Mouse (Mus musculus): ENCODE results near the gene Tspan14. TPM values are rescaled to one million over a fixed set of nuclear protein-coding genes. Genes with fewer than 3 reads are reported as not detected.

Tspan14 gene
- total and polyA plus RNA-seq, 2 experiments from 2014 or later = 43.1 to 43.8 TPM

DNA sequence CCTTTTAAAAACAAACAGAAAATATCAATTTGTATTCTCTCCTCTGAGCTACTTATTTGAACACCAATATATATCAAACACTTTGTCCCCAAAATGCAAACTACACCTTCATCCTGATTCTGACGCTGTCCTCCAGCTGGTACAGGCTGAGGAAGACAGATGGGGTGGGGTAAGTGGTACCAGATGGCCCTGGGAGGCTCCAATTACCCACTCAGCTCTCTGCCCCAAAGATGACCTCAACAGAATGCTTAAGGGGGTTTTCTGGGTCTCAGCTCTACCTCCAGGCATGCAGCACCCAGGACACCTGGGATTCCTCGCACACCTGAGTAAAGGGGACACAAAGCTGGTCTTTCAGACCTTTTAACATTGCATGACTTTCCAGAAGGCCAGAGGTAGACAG is 13.9 kb downstream of the Tspan14 start:
- Histone ChIP-seq H3K9ac (no peak overlapping the region), H3K27ac (ENCODE audit: low read depth, low read length) (no peak overlapping the region), H3K4me1 (ENCODE audit: insufficient read depth) (peaks cover 33% of the 10 kb centered on the region), H3K36me3 (ENCODE audit: insufficient read depth) (no peaks in the 10 kb centered on the region), H3K27me3 (ENCODE audit: insufficient read depth, low read length) (no peaks in the 10 kb centered on the region), H3K9me3 (ENCODE audit: low read length) (no peaks in the 10 kb centered on the region), H3K4me2 (ENCODE audit: low read depth) (no peak overlapping the region), H3K4me3 (ENCODE audit: low read depth, low read length) (no peak overlapping the region)
- no peak for DNase-seq
- no peak for ATAC-seq
- TF ChIP-seq CTCF (IDR thresholded peaks at IDR 0.05; ENCODE audit: low read depth) = no peak
- 53% methylated on average over 2 of the region's 2 CpGs for WGBS

DNA sequence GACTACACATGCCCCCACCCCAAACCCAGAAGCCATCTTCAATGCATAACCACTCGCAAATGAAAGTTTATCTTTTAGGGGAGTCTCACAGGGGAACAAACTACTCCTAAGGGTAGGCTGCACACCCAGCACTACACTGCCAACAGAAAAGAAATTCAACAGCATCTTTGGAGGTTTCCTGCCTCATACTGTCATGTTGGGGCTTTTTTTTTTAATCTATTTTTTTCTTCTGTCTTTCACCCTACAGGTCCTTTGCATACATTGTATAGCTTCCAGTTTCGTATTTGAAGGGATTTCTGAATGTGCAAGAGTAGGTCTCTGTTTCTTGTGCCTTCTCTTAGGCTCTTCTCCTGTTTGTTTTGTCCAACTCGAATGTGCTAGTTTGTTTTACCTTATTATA is 14.3 kb downstream of the Tspan14 start:
- Histone ChIP-seq H3K36me3 (ENCODE audit: insufficient read depth) (0 out of 2 replicates have a peak, but pooled peaks cover 2% of the 10 kb centered on the region), H3K4me2 (ENCODE audit: low read depth) (no peak overlapping the region), H3K4me3 (ENCODE audit: low read depth, low read length) (no peak overlapping the region), H3K4me1 (ENCODE audit: insufficient read depth) (peaks cover 28% of the 10 kb centered on the region), H3K27ac (ENCODE audit: low read depth, low read length) (no peak overlapping the region), H3K27me3 (ENCODE audit: insufficient read depth, low read length) (no peaks in the 10 kb centered on the region), H3K9me3 (ENCODE audit: low read length) (no peaks in the 10 kb centered on the region), H3K9ac (no peak overlapping the region)
- no peak for DNase-seq
- TF ChIP-seq CTCF (IDR thresholded peaks at IDR 0.05; ENCODE audit: low read depth) = no peak
- WGBS = 89% methylated on average over 3 of the region's 3 CpGs
- ATAC-seq = no peak

DNA sequence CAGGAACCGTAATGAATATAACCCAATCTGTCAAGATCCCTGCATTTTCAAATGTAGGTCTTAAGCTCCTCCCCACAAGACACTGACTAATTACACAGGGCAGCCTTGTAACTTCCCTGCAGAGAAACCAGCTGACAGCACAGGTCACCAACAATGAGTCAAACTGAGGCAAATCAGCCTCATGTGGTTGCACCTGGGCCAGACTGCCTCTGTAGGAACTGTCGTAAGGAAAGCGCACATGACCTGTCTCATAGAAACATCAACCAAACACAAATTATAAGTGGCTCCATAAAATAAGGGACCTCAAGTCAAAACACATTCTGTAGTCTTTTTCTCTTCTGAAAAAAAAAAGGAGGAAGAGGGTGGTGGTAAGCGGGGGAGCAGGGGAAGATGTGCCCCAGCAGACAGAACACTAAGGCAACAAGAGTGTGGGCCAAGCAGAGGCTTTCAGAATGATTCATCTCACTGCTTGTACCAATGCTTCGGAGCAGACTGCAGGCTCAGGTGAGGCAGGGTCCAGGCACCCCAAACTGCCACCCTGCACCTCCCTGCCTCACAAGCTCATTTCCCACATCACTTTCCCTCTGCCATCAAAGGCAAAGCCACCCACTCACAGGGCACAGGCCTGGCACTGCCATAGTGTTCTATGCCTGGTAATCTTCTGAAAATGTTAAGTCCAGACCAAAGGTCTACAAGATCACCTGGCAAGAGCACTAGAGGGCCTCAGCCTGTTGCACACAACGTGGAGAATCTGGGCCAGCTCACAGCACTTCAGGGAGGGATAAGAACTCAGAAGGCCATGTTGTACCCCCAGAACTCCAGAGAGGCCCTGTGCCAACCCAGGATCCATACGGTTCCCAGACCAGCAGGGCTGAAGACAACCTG is 16.6 kb downstream of the Tspan14 start:
- ATAC-seq = no peak
- Histone ChIP-seq H3K4me3 (ENCODE audit: low read depth, low read length) (no peak overlapping the region), H3K36me3 (ENCODE audit: insufficient read depth) (0 out of 2 replicates have a peak, but pooled peaks cover 4% of the 10 kb centered on the region), H3K4me2 (ENCODE audit: low read depth) (no peak overlapping the region), H3K4me1 (ENCODE audit: insufficient read depth) (0 out of 2 replicates have a peak, but pooled peaks cover 5% of the 10 kb centered on the region), H3K27me3 (ENCODE audit: insufficient read depth, low read length) (no peaks in the 10 kb centered on the region), H3K9me3 (ENCODE audit: low read length) (no peaks in the 10 kb centered on the region), H3K9ac (no peak overlapping the region), H3K27ac (ENCODE audit: low read depth, low read length) (no peak overlapping the region)
- DNase-seq = no peak
- TF ChIP-seq CTCF (IDR thresholded peaks at IDR 0.05; ENCODE audit: low read depth) = no peak
- WGBS = 69% methylated on average over 7 of the region's 7 CpGs

DNA sequence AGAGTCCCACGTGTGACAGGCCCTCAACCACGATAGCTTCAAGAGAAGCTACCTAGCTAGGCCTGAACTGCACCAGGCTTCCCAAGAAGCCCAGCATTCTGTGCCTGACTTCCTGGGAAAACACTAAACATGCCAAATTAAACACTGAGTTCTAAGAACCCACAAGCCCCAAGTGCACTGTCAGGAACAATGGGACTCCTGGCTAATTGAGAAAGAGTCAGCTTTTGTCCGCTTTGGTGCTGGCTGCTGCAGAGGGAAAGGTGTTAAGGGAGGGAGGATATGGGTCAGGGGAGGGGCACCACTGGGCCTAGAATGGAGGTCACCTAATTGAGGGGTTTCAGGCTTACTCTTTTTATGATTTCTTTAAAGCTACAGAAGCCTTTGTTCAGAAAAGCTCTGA is 17.6 kb downstream of the Tspan14 start:
- no peak for TF ChIP-seq CTCF (IDR thresholded peaks at IDR 0.05; ENCODE audit: low read depth)
- Histone ChIP-seq H3K27ac (ENCODE audit: low read depth, low read length) (no peak overlapping the region), H3K36me3 (ENCODE audit: insufficient read depth) (0 out of 2 replicates have a peak, but pooled peaks cover 4% of the 10 kb centered on the region), H3K9ac (no peak overlapping the region), H3K27me3 (ENCODE audit: insufficient read depth, low read length) (no peaks in the 10 kb centered on the region), H3K9me3 (ENCODE audit: low read length) (no peaks in the 10 kb centered on the region), H3K4me1 (ENCODE audit: insufficient read depth) (0 out of 2 replicates have a peak, but pooled peaks cover 3% of the 10 kb centered on the region), H3K4me3 (ENCODE audit: low read depth, low read length) (no peak overlapping the region), H3K4me2 (ENCODE audit: low read depth) (no peak overlapping the region)
- DNase-seq (no peak), ATAC-seq (no peak)
- 25% methylated on average over 3 of the region's 3 CpGs for WGBS

DNA sequence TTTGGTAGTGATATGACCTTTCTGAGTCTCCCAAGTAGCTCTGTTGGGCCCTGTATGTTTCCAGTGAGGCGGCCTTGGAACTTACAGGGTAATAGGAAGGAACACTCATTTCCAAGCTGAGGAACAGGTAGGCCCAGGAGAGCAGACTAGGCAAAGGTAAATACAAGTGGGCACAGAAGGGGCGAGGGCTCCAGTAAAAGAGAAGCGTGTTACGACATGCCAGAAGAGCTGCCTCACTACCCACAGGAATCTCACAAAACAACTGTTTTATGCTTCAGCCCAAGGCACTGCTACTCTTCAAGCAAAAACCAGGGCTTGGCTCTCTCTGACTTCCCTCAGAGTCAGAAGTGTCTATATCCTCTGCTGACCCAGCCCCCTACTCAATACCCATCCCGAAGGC is 18.1 kb downstream of the Tspan14 start:
- ATAC-seq (no peak), DNase-seq (no peak)
- TF ChIP-seq CTCF (IDR thresholded peaks at IDR 0.05; ENCODE audit: low read depth) = no peak
- WGBS = 91% methylated on average over 5 of the region's 5 CpGs
- no peak overlapping the region for H3K27ac ChIP-seq (ENCODE audit: low read depth, low read length)
- H3K4me3 ChIP-seq (ENCODE audit: low read depth, low read length) = no peak overlapping the region
- no peaks in the 10 kb centered on the region for H3K9me3 ChIP-seq (ENCODE audit: low read length)
- 0 out of 2 replicates have a peak, but pooled peaks cover 3% of the 10 kb centered on the region for H3K4me1 ChIP-seq (ENCODE audit: insufficient read depth)
- H3K9ac ChIP-seq = no peak overlapping the region
- 0 out of 2 replicates have a peak, but pooled peaks cover 4% of the 10 kb centered on the region for H3K36me3 ChIP-seq (ENCODE audit: insufficient read depth)
- H3K4me2 ChIP-seq (ENCODE audit: low read depth) = no peak overlapping the region
- H3K27me3 ChIP-seq (ENCODE audit: insufficient read depth, low read length) = no peaks in the 10 kb centered on the region

DNA sequence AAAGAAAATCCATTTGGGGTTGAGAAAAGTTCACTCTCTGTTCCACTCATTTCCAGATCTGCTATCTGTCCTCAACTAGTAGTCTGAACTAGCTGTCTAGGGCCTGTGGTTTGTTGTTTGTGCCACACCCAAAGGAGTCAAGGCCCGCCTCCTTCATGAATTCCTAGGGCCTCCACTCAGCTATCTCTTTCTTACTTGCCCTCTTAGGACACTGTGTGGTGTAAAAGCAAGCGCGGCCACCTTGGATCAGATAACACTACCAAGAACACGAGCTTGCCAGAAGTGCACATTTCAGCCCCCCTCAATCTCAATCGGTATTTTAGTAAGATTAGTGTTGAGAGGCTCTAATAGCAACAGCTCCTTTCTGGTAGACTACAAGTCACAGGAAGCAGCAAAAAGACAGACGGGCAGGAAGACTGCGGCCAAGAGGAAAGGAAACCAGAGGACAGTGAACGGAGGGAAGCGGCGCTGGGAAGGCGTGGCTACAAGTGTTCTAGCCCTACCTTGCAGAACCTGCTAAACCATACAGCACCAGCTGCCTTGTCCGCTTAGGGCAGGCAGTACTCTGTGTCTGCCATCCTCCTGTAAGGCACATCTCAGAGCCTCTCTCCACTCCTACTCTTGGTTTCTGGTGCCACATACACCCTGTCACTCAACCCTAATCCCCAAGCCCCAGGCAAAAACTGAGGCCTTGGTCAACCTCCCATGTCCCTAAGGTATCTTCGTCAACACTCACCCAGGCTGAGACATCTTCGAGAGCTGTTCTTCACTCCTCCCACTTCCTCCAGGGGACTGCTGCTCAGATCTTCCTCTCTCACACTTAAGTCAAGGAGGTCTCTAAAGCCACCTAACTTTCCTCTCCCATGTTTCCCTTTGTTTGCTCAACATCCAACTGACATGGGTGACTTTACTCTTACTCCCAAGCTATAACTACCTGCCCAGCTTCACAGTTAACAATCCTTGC is 18.9 kb downstream of the Tspan14 start:
- 0 out of 2 replicates have a peak, but pooled peaks cover 4% of the 10 kb centered on the region for H3K36me3 ChIP-seq (ENCODE audit: insufficient read depth)
- 88% methylated on average over 14 of the region's 14 CpGs for WGBS
- H3K27me3 ChIP-seq (ENCODE audit: insufficient read depth, low read length) = no peaks in the 10 kb centered on the region
- DNase-seq (no peak), ATAC-seq (no peak; the same call in 1 of the 2 replicates)
- H3K4me2 ChIP-seq (ENCODE audit: low read depth) = no peak overlapping the region
- H3K27ac ChIP-seq (ENCODE audit: low read depth, low read length) = no peak overlapping the region
- H3K9ac ChIP-seq = no peak overlapping the region
- no peak for TF ChIP-seq CTCF (IDR thresholded peaks at IDR 0.05; ENCODE audit: low read depth)
- H3K4me1 ChIP-seq (ENCODE audit: insufficient read depth) = 0 out of 2 replicates have a peak, but pooled peaks cover 3% of the 10 kb centered on the region
- no peaks in the 10 kb centered on the region for H3K9me3 ChIP-seq (ENCODE audit: low read length)
- H3K4me3 ChIP-seq (ENCODE audit: low read depth, low read length) = no peak overlapping the region
